Mouse (Mus musculus) olfactory bulb, adult 2 months (tissue): ENCODE data around the gene Ugcg.

Source experiments
- CTCF ChIP-seq: fragments of 200-500 bp; IDR thresholded peaks from 2 replicates; pipeline ENCODE4 v1.5.1; 2012; ENCODE audit warnings: low read depth, mild to moderate bottlenecking, low read length, moderate library complexity; ENCODE audit not compliant: insufficient read depth
- POLR2A ChIP-seq: fragments of 200-500 bp; IDR thresholded peaks from 2 replicates; pipeline ENCODE4 v1.6.1; 2012; ENCODE audit warnings: mild to moderate bottlenecking, low read depth, low read length, moderate library complexity; ENCODE audit not compliant: insufficient read depth

DNA sequence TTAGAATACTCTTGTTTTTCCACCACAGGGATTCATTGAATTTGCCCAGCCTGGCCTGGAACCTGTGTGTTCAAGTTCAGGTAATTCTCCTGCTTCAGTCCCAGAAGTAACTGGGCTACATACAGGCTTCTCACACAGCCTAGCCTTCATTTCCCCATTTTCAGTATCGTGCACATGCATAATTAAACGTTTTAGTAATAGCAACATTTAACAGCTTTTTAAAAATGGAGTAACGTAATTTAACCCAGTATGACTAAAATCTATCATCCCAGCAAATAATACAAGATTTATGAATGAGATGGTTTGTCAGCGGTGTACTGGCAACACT, 619 bp upstream of the Ugcg start:
- TF ChIP-seq POLR2A: no peak
- no peak for TF ChIP-seq CTCF
